Mouse (Mus musculus): ENCODE results near the gene Cirbp.

Cirbp gene

GRCm38 (mm10) chr10:80137626-80138552, 27.9 kb upstream of the Cirbp start:
- no peak for DNase-seq (ENCODE audit: low spot score in 2 of 2)

- DNase-seq (ENCODE audit: low spot score in 2 of 2), result peak in 1 of 2 experiments; percentile 73
These were observed 27.0 kb upstream of the Cirbp start, which contains the start of gene Atp5d for GRCm38 (mm10) chr10:80138553-80139438. Gene Atp5d, plus strand, starts transcription at chr10:80138632.

GRCm38 (mm10) chr10:80139439-80139775, 26.4 kb upstream of the Cirbp start:
- no peak for DNase-seq (ENCODE audit: low spot score in 2 of 2)

- no peak for DNase-seq (ENCODE audit: low spot score in 2 of 2)
These were observed 25.7 kb upstream of the Cirbp start for GRCm38 (mm10) chr10:80139975-80140665.

GRCm38 (mm10) chr10:80140666-80141035, 25.1 kb upstream of the Cirbp start, which contains the start of gene Cbarp:
Gene Cbarp, minus strand, starts transcription at chr10:80140835.
- DNase-seq (ENCODE audit: low spot score in 2 of 2), result no peak

GRCm38 (mm10) chr10:80141243-80141642, 24.5 kb upstream of the Cirbp start:
- peak; percentile 96 to 97 for DNase-seq (ENCODE audit: low spot score in 2 of 2)

GRCm38 (mm10) chr10:80141786-80142529, 23.8 kb upstream of the Cirbp start:
- DNase-seq (ENCODE audit: low spot score in 2 of 2), result peak; percentile 91 to 96

- peak in 1 of 2 experiments; percentile 54 for DNase-seq (ENCODE audit: low spot score in 2 of 2)
These were observed 23.3 kb upstream of the Cirbp start for GRCm38 (mm10) chr10:80142530-80142925.

- no peak for DNase-seq (ENCODE audit: low spot score in 2 of 2)
These were observed 22.1 kb upstream of the Cirbp start for GRCm38 (mm10) chr10:80143664-80144063.

- DNase-seq (ENCODE audit: low spot score in 2 of 2), result no peak
These were observed 21.6 kb upstream of the Cirbp start for GRCm38 (mm10) chr10:80144159-80144558.

GRCm38 (mm10) chr10:80144864-80145838, 20.6 kb upstream of the Cirbp start:
- DNase-seq (ENCODE audit: low spot score in 2 of 2), result peak in 1 of 2 experiments; percentile 80

- no peak for DNase-seq (ENCODE audit: low spot score in 2 of 2)
These were observed 19.9 kb upstream of the Cirbp start for GRCm38 (mm10) chr10:80145896-80146295.

- no peak for DNase-seq (ENCODE audit: low spot score in 2 of 2)
These were observed 19.2 kb upstream of the Cirbp start for GRCm38 (mm10) chr10:80146568-80147011.

GRCm38 (mm10) chr10:80147146-80147718, 18.6 kb upstream of the Cirbp start:
- DNase-seq (ENCODE audit: low spot score in 2 of 2), result no peak

GRCm38 (mm10) chr10:80147719-80148601, 17.8 kb upstream of the Cirbp start, which contains the start of gene Midn:
Gene Midn, plus strand, starts transcription at chr10:80148272.
- peak in 1 of 2 experiments; percentile 76 for DNase-seq (ENCODE audit: low spot score in 2 of 2)

- DNase-seq (ENCODE audit: low spot score in 2 of 2), result peak in 1 of 2 experiments; percentile 93
These were observed 17.0 kb upstream of the Cirbp start for GRCm38 (mm10) chr10:80148610-80149290.

All from left cerebral cortex, adult 9 months (tissue).